Mouse (Mus musculus) left cerebral cortex, postnatal 25 days (tissue): Measurements from ENCODE around the gene Wdfy2. TPM values are rescaled to one million over a fixed set of nuclear protein-coding genes. Genes with fewer than 3 reads are reported as not detected.
"Not testable (repeated sequence)": the region's sequence is repeated elsewhere in the genome, so short reads cannot be mapped to it uniquely, and the experiment has no call there.

Experiments used
- DNase-seq, 2 experiments: peaks; one replicate each; pipeline ENCODE4 v3.0.0; 2022; ENCODE audit warnings: low spot score in 2 of 2, mixed read lengths in 1 of 2
- intact Hi-C: fragments of 180-260 bp; cut with DNase I; formaldehyde crosslinking; loops from one replicate; pipeline ENCODE4 v1.15.1; 2025
- total RNA-seq, 2 experiments: library from RNA; stranded (reverse); gene quantifications; 2 replicates each; pipeline ENCODE4 v1.2.3; 2021

The Wdfy2 gene
- total RNA-seq, 2 experiments from 2014 or later = 11.4 to 12.1 TPM

GRCm38 (mm10) chr14:62873820-62874219 is 36.3 kb downstream of the Wdfy2 start:
- intact Hi-C loops = no loop called here
- DNase-seq = no peak

DNA sequence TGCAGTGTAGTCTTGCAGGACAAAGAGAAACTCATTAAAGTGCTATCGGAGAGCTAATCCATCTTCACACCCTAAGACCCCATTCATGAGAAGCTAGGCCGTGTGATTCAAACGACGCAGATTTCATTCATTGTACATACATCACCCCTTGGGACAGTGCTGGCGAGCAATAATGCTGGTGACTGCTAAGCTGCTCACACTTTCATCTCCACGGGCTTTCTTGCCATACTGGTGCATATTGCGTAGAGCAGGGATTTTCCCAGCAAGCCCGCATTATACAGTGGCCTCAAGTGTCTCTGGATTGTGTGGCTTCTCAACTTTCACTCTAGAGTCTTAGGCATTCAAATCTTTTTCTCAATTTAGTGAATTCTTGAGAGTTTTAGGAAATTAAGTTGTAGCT is 36.9 kb downstream of the Wdfy2 start:
- intact Hi-C loops = no loop called here
- DNase-seq = no peak

DNA sequence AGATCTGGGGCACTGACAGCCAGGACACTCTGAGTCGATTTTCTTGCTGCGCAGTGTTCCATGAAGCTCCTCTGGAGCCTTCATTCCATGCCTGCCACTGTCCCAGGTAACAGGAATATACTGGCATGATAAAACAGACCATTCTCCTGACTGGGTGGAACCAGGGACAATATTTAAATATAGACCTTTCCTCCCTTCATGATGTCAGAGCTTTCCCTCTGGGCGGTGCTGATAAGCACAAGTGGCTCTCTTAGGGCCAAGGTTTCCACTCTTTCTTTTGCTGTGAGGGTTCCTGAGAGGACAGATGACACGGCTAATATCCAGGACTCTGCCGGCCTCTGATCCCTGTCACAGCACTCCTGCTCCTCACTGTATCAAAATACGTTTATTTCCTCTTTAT is 40.6 kb downstream of the Wdfy2 start:
- DNase-seq = no peak
- intact Hi-C loops = loop anchor here (2.0 to 5.0 kb wide), 2 partner anchors 41 to 59 kb away; partner anchors contain the start of gene Wdfy2

DNA sequence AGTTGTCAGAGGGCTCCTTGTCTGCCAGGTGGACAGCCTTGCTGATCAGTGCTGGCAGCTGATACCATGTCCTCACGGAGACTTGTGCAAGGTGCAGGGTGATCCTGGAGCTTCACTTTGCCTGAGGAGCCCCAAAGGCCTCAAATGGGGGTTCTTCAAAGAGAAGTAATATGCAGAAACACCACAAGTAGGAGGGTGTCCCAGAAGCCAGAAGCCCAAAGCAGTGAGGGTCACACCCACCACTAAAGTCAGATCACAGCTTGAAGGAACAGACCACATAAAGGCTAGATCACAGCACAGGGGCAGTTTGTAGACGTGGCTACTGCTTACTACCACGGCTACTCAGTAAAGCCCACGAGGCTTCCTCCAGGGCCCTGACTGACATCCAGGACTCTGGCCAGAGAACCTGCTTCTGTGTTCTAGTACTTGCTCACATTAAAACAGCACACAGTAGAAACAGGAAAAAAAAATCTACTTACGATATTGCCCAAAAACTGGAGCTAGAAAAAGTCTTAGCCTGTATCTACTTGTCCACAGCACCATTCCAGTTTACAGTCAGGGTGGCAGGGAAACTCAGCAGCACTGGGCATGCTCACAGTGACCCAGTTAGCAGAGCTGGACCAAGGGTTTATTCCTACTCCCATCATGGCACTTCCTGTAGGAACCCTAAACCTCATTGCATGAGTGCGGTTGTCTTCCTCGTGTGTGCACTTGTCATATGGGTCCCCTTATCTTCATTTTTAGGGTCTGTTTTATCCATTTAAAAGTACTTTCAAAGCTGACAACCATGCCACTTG is 41.4 kb downstream of the Wdfy2 start:
- DNase-seq = peak in 1 of 2 experiments; percentile 18
- intact Hi-C loops = loop anchor here (2.0 to 5.0 kb wide), 2 partner anchors 42 to 58 kb away; partner anchors contain the start of gene Wdfy2

- intact Hi-C loops = loop anchor here (2.0 to 5.0 kb wide), 2 partner anchors 42 to 57 kb away; partner anchors contain the start of gene Wdfy2
- DNase-seq = peak; percentile 80 to 93
These were observed 42.0 kb downstream of the Wdfy2 start for GRCm38 (mm10) chr14:62879497-62879896.

DNA sequence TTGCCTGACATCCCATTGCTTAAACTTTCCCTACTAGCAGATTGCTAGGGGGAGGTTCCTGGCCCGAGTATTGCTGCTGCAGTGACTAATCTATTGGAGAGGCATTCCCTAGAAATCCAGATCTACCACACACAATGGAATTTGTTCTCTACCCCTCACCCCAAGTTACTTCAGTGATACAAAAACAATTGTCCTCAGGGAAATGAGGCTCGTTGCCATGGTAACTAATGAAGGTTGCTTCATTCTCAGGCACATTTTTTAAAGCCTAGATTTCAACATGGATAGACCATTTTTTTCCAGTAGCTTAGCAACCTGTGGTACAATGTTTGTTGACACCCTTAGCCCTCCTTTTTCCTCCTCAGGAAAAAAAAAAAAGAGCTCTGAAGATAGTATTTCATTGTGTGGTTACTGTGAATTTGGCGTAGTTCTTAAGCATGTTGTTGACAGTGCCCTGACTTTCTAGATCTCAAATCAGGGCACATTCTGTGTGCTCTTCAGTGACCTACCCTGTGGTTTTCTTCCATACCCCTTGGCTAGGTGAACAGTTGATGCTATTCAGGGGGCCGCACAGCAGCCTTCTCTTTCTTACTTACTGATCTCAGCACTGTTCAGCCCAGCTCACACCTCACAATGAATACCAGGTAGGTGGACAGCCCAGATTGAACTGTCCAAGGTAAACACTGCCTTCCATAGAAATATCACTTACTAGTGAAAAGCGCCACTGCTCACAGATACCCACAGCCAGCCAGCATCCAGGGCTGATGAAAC is 42.8 kb downstream of the Wdfy2 start:
- intact Hi-C loops = loop anchor here (2.0 kb wide), 1 partner anchor 119 kb away; the partner anchor contains the start of gene Ints6
- peak; percentile 61 to 90 for DNase-seq

- DNase-seq = no peak
- intact Hi-C loops = no loop called here
These were observed 44.7 kb downstream of the Wdfy2 start for GRCm38 (mm10) chr14:62882061-62882614.

DNA sequence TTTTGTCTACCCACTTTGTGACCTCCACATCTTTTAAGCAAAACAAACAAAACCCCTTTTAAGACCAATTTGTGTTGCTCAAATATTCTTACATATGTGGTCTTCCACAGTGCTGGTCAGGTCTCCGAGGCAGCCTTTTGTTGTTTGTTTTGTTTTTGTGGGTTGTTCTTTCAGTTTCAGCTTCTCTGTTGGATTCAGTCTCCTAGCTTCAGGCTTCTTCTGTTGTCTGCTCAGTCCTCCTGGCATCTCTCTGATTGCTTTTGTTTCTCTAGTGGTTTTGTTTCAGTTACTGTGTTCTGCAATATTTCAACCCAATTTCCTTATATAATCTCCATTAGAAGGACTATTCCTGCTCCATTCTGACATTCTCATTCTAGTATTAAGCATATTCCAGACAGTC is 46.1 kb downstream of the Wdfy2 start:
- intact Hi-C loops = no loop called here
- DNase-seq = no peak

- intact Hi-C loops = no loop called here
- no peak for DNase-seq
These were observed 46.7 kb downstream of the Wdfy2 start for GRCm38 (mm10) chr14:62884171-62884570.

DNA sequence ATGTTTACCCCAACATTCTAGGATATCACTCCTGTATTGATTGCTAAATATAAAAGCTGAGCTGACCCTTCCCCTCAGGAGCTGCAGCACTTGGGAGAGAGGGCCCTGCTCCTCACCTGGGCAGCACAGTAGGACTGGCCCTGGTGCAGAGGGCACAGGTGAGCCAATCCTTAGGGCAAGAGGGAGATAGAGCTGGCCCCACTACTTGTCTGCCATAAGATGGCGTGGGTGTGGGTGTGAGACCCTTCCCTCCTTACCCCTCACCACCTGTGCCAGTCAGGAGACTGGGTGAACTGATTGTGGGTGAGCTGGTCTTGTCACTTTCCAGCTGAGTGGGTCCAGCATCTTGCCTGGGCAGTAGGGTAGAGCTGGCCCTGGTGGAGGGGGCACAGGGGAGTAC is 47.2 kb downstream of the Wdfy2 start:
- intact Hi-C loops = no loop called here
- no peak for DNase-seq

DNA sequence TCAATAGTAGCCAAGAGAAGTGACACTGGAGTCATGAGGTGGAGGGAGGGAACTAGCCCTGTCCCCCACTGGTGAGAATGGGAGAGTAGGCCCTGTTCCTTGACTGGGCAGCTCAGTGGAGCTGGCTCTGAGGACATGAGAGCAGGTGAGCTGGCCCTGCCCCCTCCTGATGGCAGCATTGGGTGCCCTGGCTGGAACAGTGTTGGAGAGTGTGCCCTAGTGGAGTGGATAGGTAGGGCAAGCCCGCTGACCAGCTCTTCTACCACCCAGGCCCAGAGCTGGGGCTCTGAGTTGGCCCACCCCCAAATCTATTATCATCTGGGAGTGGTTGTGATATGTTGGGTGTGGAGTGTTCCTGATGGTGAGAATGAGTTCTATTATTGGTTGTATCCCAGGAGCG is 47.7 kb downstream of the Wdfy2 start:
- intact Hi-C loops = no loop called here
- DNase-seq = no peak

- intact Hi-C loops = no loop called here
- DNase-seq = no peak
These were observed 53.9 kb downstream of the Wdfy2 start for GRCm38 (mm10) chr14:62891401-62891800.

DNA sequence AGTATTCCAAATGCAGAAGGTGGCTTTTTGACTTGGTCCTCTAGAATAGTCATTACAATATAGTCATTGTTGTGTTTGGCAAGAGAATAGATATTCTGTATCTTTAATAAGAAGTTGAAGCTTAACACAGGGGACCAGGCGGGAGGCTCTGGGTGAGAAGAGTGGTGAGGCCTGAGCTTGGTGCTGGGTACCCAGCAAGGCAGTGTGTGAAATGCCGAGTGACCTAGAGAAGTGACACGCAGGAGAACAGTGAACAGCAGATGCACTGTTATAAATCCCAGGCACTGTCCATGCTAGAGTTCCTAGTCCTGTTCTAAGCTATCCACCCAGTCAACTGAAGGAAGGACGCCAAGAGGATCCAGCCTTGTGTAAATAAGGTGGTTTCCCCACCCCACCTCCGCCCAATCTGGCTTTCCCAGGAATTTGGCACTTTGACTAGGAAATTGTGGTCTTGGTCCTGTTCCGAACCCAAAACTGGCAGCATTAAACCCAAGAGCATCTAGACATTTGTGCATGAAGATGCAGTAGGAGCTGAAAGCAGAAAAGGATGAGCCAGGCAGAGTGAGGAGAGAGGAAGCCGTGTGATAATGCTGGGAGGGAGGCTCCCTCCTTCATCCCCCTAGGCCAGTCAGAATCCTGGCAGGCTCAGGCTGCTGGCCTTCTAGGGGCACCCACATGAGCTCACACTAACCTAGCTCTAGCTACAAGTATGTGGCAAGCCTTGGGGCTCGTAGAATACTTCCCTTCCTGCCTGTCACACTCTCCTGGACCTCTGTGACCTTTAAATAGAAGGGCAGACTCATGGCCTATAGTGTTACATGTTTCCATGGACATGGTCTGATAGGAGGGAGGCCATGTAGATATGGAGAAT is 55.5 kb downstream of the Wdfy2 start:
- intact Hi-C loops = no loop called here
- DNase-seq = peak; percentile 59 to 97

DNA sequence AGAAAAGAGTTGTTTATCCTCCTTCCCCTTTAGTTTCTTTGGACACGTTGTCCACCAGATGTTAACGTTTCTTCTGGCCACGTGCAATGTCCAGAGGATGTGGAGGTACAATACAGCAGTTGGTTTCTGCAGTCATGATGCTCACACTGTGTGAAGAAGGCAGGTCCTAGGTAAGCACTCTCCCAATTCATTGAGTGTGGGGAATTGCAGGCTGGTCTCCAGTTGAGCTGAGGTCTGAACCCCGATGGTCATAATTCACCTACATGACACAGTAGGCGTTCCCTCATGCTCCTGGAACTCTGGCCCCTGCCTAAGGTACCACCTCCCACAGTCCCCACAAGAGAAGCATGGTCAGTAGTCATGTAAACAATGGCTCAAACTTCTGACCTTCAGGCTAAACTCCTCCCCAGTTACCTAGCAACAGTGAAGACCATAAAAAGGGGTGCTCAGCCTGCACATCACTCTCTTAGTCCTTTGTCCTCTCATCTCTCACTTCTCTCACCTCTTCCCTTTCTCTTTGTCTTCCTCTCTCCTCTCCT is 56.2 kb downstream of the Wdfy2 start:
- DNase-seq, intact Hi-C loops: not testable (repeated sequence)

- intact Hi-C loops = no loop called here
- no peak for DNase-seq
These were observed 57.7 kb downstream of the Wdfy2 start for GRCm38 (mm10) chr14:62894924-62895840.

GRCm38 (mm10) chr14:62898061-62898460 is 60.6 kb downstream of the Wdfy2 start:
- DNase-seq = no peak
- intact Hi-C loops = no loop called here

DNA sequence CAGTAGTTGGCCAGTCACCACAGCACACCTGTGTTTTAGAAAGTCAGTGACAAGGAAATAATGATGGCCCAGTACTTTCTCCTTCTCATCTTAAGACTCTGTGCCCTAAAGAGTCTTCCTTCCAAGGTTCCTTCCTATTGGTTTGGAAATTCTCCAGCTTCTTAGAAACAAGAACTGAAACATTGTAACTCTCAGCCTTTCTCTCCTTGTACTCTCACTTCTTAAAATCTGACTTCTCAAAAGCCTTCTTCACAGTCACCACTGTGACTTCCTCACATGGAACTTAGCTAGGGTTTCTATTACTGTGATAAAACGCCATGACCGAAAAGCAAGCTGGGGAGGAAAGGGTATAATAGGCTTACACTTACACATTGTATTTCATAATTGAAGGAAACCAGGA is 70.4 kb downstream of the Wdfy2 start:
- no peak for DNase-seq
- intact Hi-C loops = no loop called here

- no peak for DNase-seq
- intact Hi-C loops = no loop called here
These were observed 71.1 kb downstream of the Wdfy2 start for GRCm38 (mm10) chr14:62908550-62908949.
